Mouse (Mus musculus): ENCODE results near the gene Atn1.

DNA sequence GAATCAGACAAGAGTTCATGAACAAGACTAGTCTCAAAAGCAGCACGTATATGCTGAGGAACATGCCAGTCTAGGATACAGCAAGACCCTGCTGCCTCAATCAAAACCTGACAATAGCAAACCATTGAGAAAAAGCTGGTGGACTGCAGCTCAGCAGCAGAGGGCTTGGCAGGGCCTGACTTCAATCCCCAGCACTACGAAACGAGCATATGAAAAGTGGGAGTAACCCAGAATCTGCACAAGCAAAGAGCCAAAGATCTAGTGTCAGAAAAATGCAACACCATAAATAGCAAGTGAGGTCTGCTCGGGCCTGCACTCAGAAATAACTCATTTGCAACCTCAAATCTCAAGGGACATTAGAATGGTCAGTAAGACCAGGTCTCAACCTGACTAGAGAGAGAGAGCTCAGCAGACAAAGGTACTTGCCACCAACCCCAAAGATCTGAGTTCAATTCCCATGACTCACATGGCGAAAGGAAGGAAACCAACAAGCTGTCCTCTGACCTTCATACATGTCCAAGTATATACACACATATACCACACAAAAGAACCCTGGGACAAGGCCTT, 50.2 kb downstream of the Atn1 start:
- TF ChIP-seq HCFC1 (IDR thresholded peaks at IDR 0.05; ENCODE audit: borderline replicate concordance, insufficient read depth, low read length), result no peak
- no peak for TF ChIP-seq ZC3H11A (IDR thresholded peaks at IDR 0.05; ENCODE audit: borderline replicate concordance, low read depth, low read length)
- TF ChIP-seq CHD2 (IDR thresholded peaks at IDR 0.05; ENCODE audit: low read depth, low read length), result no peak

All from ES-E14 (cell line).